15 mouse cellular contexts compared by ENCODE assay signal in genomic region chr13:23269127-23269526, GRCm38 (mm10). TPM values are rescaled to one million over a fixed set of nuclear protein-coding genes. Genes with fewer than 3 reads are reported as not detected.
DNase-seq lines count a peak whose midpoint lies in the region; ATAC-seq and TF ChIP-seq lines count a peak whose summit lies in the region.
"Not testable (repeated sequence)": the region's sequence is repeated elsewhere in the genome, so short reads cannot be mapped to it uniquely, and the experiment has no call there.
"Had no signal": no experiment of that assay in that cellular context is flagged by ENCODE, and none has a peak within 500 bp of the region (broad histone marks: within the 10 kb centered on the region; RNA-seq: fewer than 3 reads in every experiment).

No protein-coding gene starts in this region.

- TF ChIP-seq RAD21 in CH12.LX (IDR thresholded peaks at IDR 0.05; ENCODE audit: low read depth, low read length) = peak; percentile 34

- not testable (repeated sequence) for H3K4me2 ChIP-seq in CH12.LX (ENCODE audit: insufficient read depth, low read depth, poor library complexity, severe bottlenecking); forebrain, embryonic 14.5 days (ENCODE audit: low read length); hindbrain, embryonic 13.5 days; kidney, embryonic 16.5 days (replicated peaks; ENCODE audit: low read depth, low read length); limb, embryonic 12.5 days; midbrain, embryonic 13.5 days (replicated peaks)

- H3K4me1 ChIP-seq in CH12.LX (ENCODE audit: control insufficient read depth in 1 of 2, insufficient read depth in 2 of 2); forebrain, embryonic 14.5 days (ENCODE audit: control insufficient read depth, insufficient read depth, low read length); hindbrain, embryonic 13.5 days (replicated peaks); kidney, embryonic 16.5 days (ENCODE audit: insufficient read depth, low read length); limb, embryonic 12.5 days (replicated peaks): not testable (repeated sequence)
- peaks cover 13% of the 10 kb centered on the region; the same call in 1 of the 2 replicates for H3K4me1 ChIP-seq in midbrain, embryonic 13.5 days (replicated peaks)

- not testable (repeated sequence) for H3K4me3 ChIP-seq in CH12.LX (replicated peaks in 1 of 3; ENCODE audit: low read depth in 2 of 3, low read length in 2 of 3, poor library complexity in 1 of 3); forebrain, embryonic 14.5 days (ENCODE audit: low read depth, low read length); hindbrain, embryonic 13.5 days; kidney, embryonic 16.5 days (ENCODE audit: low read length); limb, embryonic 12.5 days (replicated peaks); midbrain, embryonic 13.5 days (replicated peaks)

- not testable (repeated sequence) for H3K9ac ChIP-seq in CH12.LX (ENCODE audit: insufficient read depth, low read depth); forebrain, embryonic 14.5 days (ENCODE audit: low read length); hindbrain, embryonic 13.5 days; kidney, embryonic 16.5 days (replicated peaks; ENCODE audit: low read length); limb, embryonic 12.5 days (replicated peaks); midbrain, embryonic 13.5 days (replicated peaks)

- not testable (repeated sequence) for TF ChIP-seq EP300 in CH12.LX (IDR thresholded peaks at IDR 0.05; ENCODE audit: low read length)

- not testable (repeated sequence) for H3K27ac ChIP-seq in CH12.LX (ENCODE audit: insufficient read depth, low read depth); forebrain, embryonic 14.5 days (ENCODE audit: low read depth, low read length); hindbrain, embryonic 13.5 days; kidney, embryonic 16.5 days (ENCODE audit: low read length); limb, embryonic 12.5 days; midbrain, embryonic 13.5 days

- in situ Hi-C loops in CH12.LX (cut with MboI; ENCODE audit: low pct_ligation_motif_present, low pct_unique_long_range_greater_than_20kb, low sequenced_read_pairs) = not testable (repeated sequence)

- peak in 1 of 2 experiments; percentile 41; a peak in 2 of 4 replicates for TF ChIP-seq CTCF in CH12.LX (conservative IDR thresholded peaks at IDR 0.05 in 1 of 2, IDR thresholded peaks at IDR 0.05 in 1 of 2; ENCODE audit: low read depth in 2 of 2, low read length in 2 of 2)

- not testable (repeated sequence) for H3K27me3 ChIP-seq in CH12.LX (replicated peaks); forebrain, embryonic 14.5 days (replicated peaks; ENCODE audit: control insufficient read depth, insufficient read depth, low read length); hindbrain, embryonic 13.5 days; kidney, embryonic 16.5 days (ENCODE audit: insufficient read depth, low read length); midbrain, embryonic 13.5 days
- peaks cover 11% of the 10 kb centered on the region for H3K27me3 ChIP-seq in limb, embryonic 12.5 days

- DNase-seq in CH12.LX (ENCODE audit: extremely low read depth) = peak; percentile 39
- DNase-seq in embryo, embryonic 10 days (ENCODE audit: low spot score) = peak; percentile 70
- DNase-seq in forebrain, embryonic 14.5 days (ENCODE audit: low spot score) = peak; percentile 32
- DNase-seq in right cerebral cortex, adult 18-20 months = peak; percentile 19

- not testable (repeated sequence) for H3K36me3 ChIP-seq in CH12.LX (replicated peaks in 1 of 2; ENCODE audit: control insufficient read depth in 1 of 2, insufficient read depth in 1 of 2, low read length in 1 of 2); forebrain, embryonic 14.5 days (ENCODE audit: control insufficient read depth, insufficient read depth, low read length); hindbrain, embryonic 13.5 days; kidney, embryonic 16.5 days (ENCODE audit: insufficient read depth, low read length); limb, embryonic 12.5 days; midbrain, embryonic 13.5 days

- not testable (repeated sequence) for H3K9me3 ChIP-seq in CH12.LX (replicated peaks; ENCODE audit: low read length); forebrain, embryonic 14.5 days (replicated peaks; ENCODE audit: control insufficient read depth, low read length); hindbrain, embryonic 13.5 days; kidney, embryonic 16.5 days (ENCODE audit: low read length); limb, embryonic 12.5 days; midbrain, embryonic 13.5 days

- 33% methylated on average over 4 of the region's 4 CpGs for WGBS in forebrain, embryonic 14.5 days
- 47% methylated on average over 4 of the region's 4 CpGs for WGBS in hindbrain, embryonic 13.5 days
- 50% methylated on average over 4 of the region's 4 CpGs for WGBS in kidney, embryonic 16.5 days
- WGBS in limb, embryonic 12.5 days = 49% methylated on average over 4 of the region's 4 CpGs
- 46% methylated on average over 4 of the region's 4 CpGs for WGBS in midbrain, embryonic 13.5 days

- peak; percentile 75 for ATAC-seq in forebrain, embryonic 14.5 days
- peak; percentile 74 for ATAC-seq in hindbrain, embryonic 13.5 days (ENCODE audit: low FRiP score)
- ATAC-seq in kidney, embryonic 16.5 days (ENCODE audit: low FRiP score, low TSS enrichment) = peak; percentile 46; the same call in 1 of the 2 replicates
- peak; percentile 66; the same call in 1 of the 2 replicates for ATAC-seq in limb, embryonic 12.5 days (ENCODE audit: insufficient number of reproducible peaks, insufficient read depth, low FRiP score, low TSS enrichment, low read depth)
- ATAC-seq in midbrain, embryonic 13.5 days = 0 out of 2 replicates have a peak, but pooled peaks have one; percentile 67

- TF ChIP-seq POLR2A in CH12.LX (IDR thresholded peaks at IDR 0.05; ENCODE audit: low read depth, low read length) = not testable (repeated sequence)

- not testable (repeated sequence) for H3K79me2 ChIP-seq in CH12.LX (replicated peaks; ENCODE audit: control insufficient read depth, extremely low read depth, insufficient read depth, poor library complexity, severe bottlenecking)

- dilution Hi-C loops in CH12.LX (cut with MboI; ENCODE audit: extremely low pct_ligation_motif_present, extremely low pct_unique_long_range_greater_than_20kb, low sequenced_read_pairs) = not testable (repeated sequence)

TF ChIP-seq in CH12.LX, 34 proteins besides CTCF, POLR2A, EP300 and RAD21:
- TF ChIP-seq ZNF384 (IDR thresholded peaks at IDR 0.05; ENCODE audit: low read depth, low read length) = peak; percentile 56
- TF ChIP-seq SMC3 (IDR thresholded peaks at IDR 0.05; ENCODE audit: low read depth, low read length) = peak; percentile 16; the same call in 1 of the 2 replicates

RNA-seq across cellular contexts. Expression of gene Vmn1r223, which starts 22.2 kb away (rescaled TPM):
- total RNA-seq in CH12.LX (2012; rRNA removed) (not detected in 2 replicates), CH12.LX (2014; rRNA removed) (not detected in 2 replicates)
- polyA plus RNA-seq in CH12.LX (2012; ENCODE audit: insufficient read length, low read depth) = 0.06 TPM in 1 of 2 replicates, not detected in the other
- not detected in 2 replicates for polyA plus RNA-seq in forebrain, embryonic 14.5 days (2014; fragmentation: Nextera tagmentation; extraction: Ambion mirVana)
- polyA plus RNA-seq in hindbrain, embryonic 13.5 days (2015; fragmentation: Nextera tagmentation; extraction: Ambion mirVana) = not detected in 2 replicates
- polyA plus RNA-seq in kidney, embryonic 16.5 days (2015; fragmentation: Nextera tagmentation; extraction: Ambion mirVana) = not detected in 2 replicates
- polyA plus RNA-seq in limb, embryonic 12.5 days (2016; fragmentation: Nextera tagmentation; extraction: Ambion mirVana) = not detected in 2 replicates
- not detected in 2 replicates for polyA plus RNA-seq in midbrain, embryonic 13.5 days (2015; fragmentation: Nextera tagmentation; extraction: Ambion mirVana)
- total RNA-seq: adrenal gland, postnatal 10 days; gastrocnemius, postnatal 4 days; layer of hippocampus, postnatal 36 days had no signal
- polyA plus RNA-seq: heart, embryonic 14.5 days; limb, embryonic 15.5 days; lung, embryonic 15.5 days; spleen, adult 2 months had no signal

RNA-seq across cellular contexts. Expression of gene Vmn1r222, which starts 33.4 kb away (rescaled TPM):
- total RNA-seq in CH12.LX (2012; rRNA removed) (not detected in 2 replicates), CH12.LX (2014; rRNA removed) (not detected in 2 replicates)
- polyA plus RNA-seq in CH12.LX (2012; ENCODE audit: insufficient read length, low read depth) = not detected in 2 replicates
- polyA plus RNA-seq in forebrain, embryonic 14.5 days (2014; fragmentation: Nextera tagmentation; extraction: Ambion mirVana) = not detected in 2 replicates
- polyA plus RNA-seq in hindbrain, embryonic 13.5 days (2015; fragmentation: Nextera tagmentation; extraction: Ambion mirVana) = not detected in 2 replicates
- polyA plus RNA-seq in kidney, embryonic 16.5 days (2015; fragmentation: Nextera tagmentation; extraction: Ambion mirVana) = not detected in 2 replicates
- not detected in 2 replicates for polyA plus RNA-seq in limb, embryonic 12.5 days (2016; fragmentation: Nextera tagmentation; extraction: Ambion mirVana)
- not detected in 2 replicates for polyA plus RNA-seq in midbrain, embryonic 13.5 days (2015; fragmentation: Nextera tagmentation; extraction: Ambion mirVana)
- total RNA-seq: adrenal gland, postnatal 10 days; gastrocnemius, postnatal 4 days; layer of hippocampus, postnatal 36 days had no signal
- polyA plus RNA-seq: heart, embryonic 14.5 days; limb, embryonic 15.5 days; lung, embryonic 15.5 days; spleen, adult 2 months had no signal

RNA-seq across cellular contexts. Expression of gene Vmn1r221, which starts 55.2 kb away (rescaled TPM):
- total RNA-seq in CH12.LX (2012; rRNA removed) = not detected in 2 replicates
- not detected in 2 replicates for total RNA-seq in CH12.LX (2014; rRNA removed)
- polyA plus RNA-seq in CH12.LX (2012; ENCODE audit: insufficient read length, low read depth) = not detected in 2 replicates
- polyA plus RNA-seq in forebrain, embryonic 14.5 days (2014; fragmentation: Nextera tagmentation; extraction: Ambion mirVana) = not detected in 2 replicates
- not detected in 2 replicates for polyA plus RNA-seq in hindbrain, embryonic 13.5 days (2015; fragmentation: Nextera tagmentation; extraction: Ambion mirVana)
- polyA plus RNA-seq in kidney, embryonic 16.5 days (2015; fragmentation: Nextera tagmentation; extraction: Ambion mirVana) = not detected in 2 replicates
- not detected in 2 replicates for polyA plus RNA-seq in limb, embryonic 12.5 days (2016; fragmentation: Nextera tagmentation; extraction: Ambion mirVana)
- polyA plus RNA-seq in midbrain, embryonic 13.5 days (2015; fragmentation: Nextera tagmentation; extraction: Ambion mirVana) = not detected in 2 replicates
- total RNA-seq: adrenal gland, postnatal 10 days; gastrocnemius, postnatal 4 days; layer of hippocampus, postnatal 36 days had no signal
- polyA plus RNA-seq: heart, embryonic 14.5 days; limb, embryonic 15.5 days; lung, embryonic 15.5 days; spleen, adult 2 months had no signal

Comparison
In these comparisons a context has a peak if more than half of its experiments do, and no peak if none do; other contexts are left out.
1. DNase-seq: peak in every context shown above with its lines; median percentile 70 in embryo, embryonic 10 days; 39 in CH12.LX; 32 in forebrain, embryonic 14.5 days; 19 in right cerebral cortex, adult 18-20 months.